Mouse (Mus musculus): ENCODE measurements around the gene Gprc5c. TPM values are rescaled to one million over a fixed set of nuclear protein-coding genes. Genes with fewer than 3 reads are reported as not detected.

Gprc5c gene
- polyA plus RNA-seq, 1 experiment from 2014 or later: 4.4 TPM

- Histone ChIP-seq H3K9me3 (replicated peaks; ENCODE audit: control insufficient read depth, low read length) (no peaks in the 10 kb centered on the region), H3K9ac (ENCODE audit: low read length) (no peak overlapping the region), H3K27ac (ENCODE audit: low read depth, low read length) (no peak overlapping the region), H3K4me2 (ENCODE audit: low read length) (no peak overlapping the region), H3K36me3 (ENCODE audit: control insufficient read depth, insufficient read depth, low read length) (no peaks in the 10 kb centered on the region), H3K4me3 (ENCODE audit: low read depth, low read length) (no peak overlapping the region), H3K27me3 (replicated peaks; ENCODE audit: control insufficient read depth, insufficient read depth, low read length) (peaks cover 52% of the 10 kb centered on the region), H3K4me1 (ENCODE audit: control insufficient read depth, insufficient read depth, low read length) (peaks cover 14% of the 10 kb centered on the region)
- DNase-seq (ENCODE audit: low spot score): no peak
- no peak for ATAC-seq
- 10% methylated on average over 2 of the region's 2 CpGs for WGBS
Measured at GRCm38 (mm10) chr11:114849572-114849971, 1.4 kb upstream of the Gprc5c start.

- H3K36me3 ChIP-seq (ENCODE audit: control insufficient read depth, insufficient read depth, low read length): no peaks in the 10 kb centered on the region
- 17% methylated on average over 5 of the region's 5 CpGs for WGBS
- H3K9ac ChIP-seq (ENCODE audit: low read length): no peak overlapping the region
- H3K4me1 ChIP-seq (ENCODE audit: control insufficient read depth, insufficient read depth, low read length): peaks cover 14% of the 10 kb centered on the region
- ATAC-seq: no peak
- H3K27me3 ChIP-seq (replicated peaks; ENCODE audit: control insufficient read depth, insufficient read depth, low read length): peaks cover 52% of the 10 kb centered on the region
- no peaks in the 10 kb centered on the region for H3K9me3 ChIP-seq (replicated peaks; ENCODE audit: control insufficient read depth, low read length)
- 0 out of 2 replicates have a peak overlapping the region, but pooled peaks have one; percentile 56 for H3K4me3 ChIP-seq (ENCODE audit: low read depth, low read length)
- DNase-seq (ENCODE audit: low spot score): no peak
- H3K4me2 ChIP-seq (ENCODE audit: low read length): peak overlapping the region; percentile 95
- H3K27ac ChIP-seq (ENCODE audit: low read depth, low read length): no peak overlapping the region
Measured at GRCm38 (mm10) chr11:114850066-114850451, 893 bp upstream of the Gprc5c start.

- peaks cover 52% of the 10 kb centered on the region for H3K27me3 ChIP-seq (replicated peaks; ENCODE audit: control insufficient read depth, insufficient read depth, low read length)
- peak; percentile 63 for ATAC-seq
- peak overlapping the region; percentile 56 for H3K4me3 ChIP-seq (ENCODE audit: low read depth, low read length)
Measured at GRCm38 (mm10) chr11:114851269-114851607, 286 bp downstream of the Gprc5c start.

GRCm38 (mm10) chr11:114851608-114852310 lies 807 bp downstream of the Gprc5c start:
- Histone ChIP-seq H3K36me3 (ENCODE audit: control insufficient read depth, insufficient read depth, low read length) (no peaks in the 10 kb centered on the region), H3K9ac (ENCODE audit: low read length) (peak overlapping the region; percentile 59), H3K27me3 (replicated peaks; ENCODE audit: control insufficient read depth, insufficient read depth, low read length) (peaks cover 52% of the 10 kb centered on the region), H3K4me3 (ENCODE audit: low read depth, low read length) (peak overlapping the region; percentile 56), H3K4me2 (ENCODE audit: low read length) (peak overlapping the region; percentile 95), H3K4me1 (ENCODE audit: control insufficient read depth, insufficient read depth, low read length) (peaks cover 14% of the 10 kb centered on the region), H3K9me3 (replicated peaks; ENCODE audit: control insufficient read depth, low read length) (no peaks in the 10 kb centered on the region), H3K27ac (ENCODE audit: low read depth, low read length) (no peak overlapping the region)
- WGBS: under 1% methylated on average over 61 of the region's 65 CpGs
- DNase-seq (ENCODE audit: low spot score) (peak; percentile 51), ATAC-seq (peak; percentile 60)

More at GRCm38 (mm10) chr11:114851269-114851607, 286 bp downstream of the Gprc5c start:
- Histone ChIP-seq H3K4me2 (ENCODE audit: low read length) (peak overlapping the region; percentile 95), H3K27ac (ENCODE audit: low read depth, low read length) (no peak overlapping the region), H3K4me1 (ENCODE audit: control insufficient read depth, insufficient read depth, low read length) (peaks cover 14% of the 10 kb centered on the region), H3K9me3 (replicated peaks; ENCODE audit: control insufficient read depth, low read length) (no peaks in the 10 kb centered on the region), H3K36me3 (ENCODE audit: control insufficient read depth, insufficient read depth, low read length) (no peaks in the 10 kb centered on the region), H3K9ac (ENCODE audit: low read length) (peak overlapping the region; percentile 59)
- WGBS: under 1% methylated on average over 27 of the region's 27 CpGs
- peak; percentile 48 for DNase-seq (ENCODE audit: low spot score)

GRCm38 (mm10) chr11:114852311-114853173 lies 1.6 kb downstream of the Gprc5c start:
- 2% methylated on average over 40 of the region's 40 CpGs for WGBS
- ATAC-seq: no peak; the same call in 1 of the 2 replicates
- DNase-seq (ENCODE audit: low spot score): no peak

GRCm38 (mm10) chr11:114853174-114853838 lies 2.4 kb downstream of the Gprc5c start:
- H3K4me1 ChIP-seq (ENCODE audit: control insufficient read depth, insufficient read depth, low read length): peaks cover 14% of the 10 kb centered on the region
- no peak overlapping the region for H3K27ac ChIP-seq (ENCODE audit: low read depth, low read length)
- ATAC-seq: no peak
- peak overlapping the region; percentile 56 for H3K4me3 ChIP-seq (ENCODE audit: low read depth, low read length)
- WGBS: 25% methylated on average over 7 of the region's 7 CpGs
- no peaks in the 10 kb centered on the region for H3K36me3 ChIP-seq (ENCODE audit: control insufficient read depth, insufficient read depth, low read length)
- peaks cover 52% of the 10 kb centered on the region for H3K27me3 ChIP-seq (replicated peaks; ENCODE audit: control insufficient read depth, insufficient read depth, low read length)
- peak overlapping the region; percentile 95; the same call in 1 of the 2 replicates for H3K4me2 ChIP-seq (ENCODE audit: low read length)
- no peak for DNase-seq (ENCODE audit: low spot score)
- H3K9ac ChIP-seq (ENCODE audit: low read length): no peak overlapping the region
- H3K9me3 ChIP-seq (replicated peaks; ENCODE audit: control insufficient read depth, low read length): no peaks in the 10 kb centered on the region

More at GRCm38 (mm10) chr11:114852311-114853173, 1.6 kb downstream of the Gprc5c start:
- H3K4me2 ChIP-seq (ENCODE audit: low read length): peak overlapping the region; percentile 95
- peaks cover 52% of the 10 kb centered on the region for H3K27me3 ChIP-seq (replicated peaks; ENCODE audit: control insufficient read depth, insufficient read depth, low read length)
- H3K9me3 ChIP-seq (replicated peaks; ENCODE audit: control insufficient read depth, low read length): no peaks in the 10 kb centered on the region
- no peaks in the 10 kb centered on the region for H3K36me3 ChIP-seq (ENCODE audit: control insufficient read depth, insufficient read depth, low read length)
- peak overlapping the region; percentile 56 for H3K4me3 ChIP-seq (ENCODE audit: low read depth, low read length)
- peaks cover 14% of the 10 kb centered on the region for H3K4me1 ChIP-seq (ENCODE audit: control insufficient read depth, insufficient read depth, low read length)
- H3K27ac ChIP-seq (ENCODE audit: low read depth, low read length): no peak overlapping the region
- H3K9ac ChIP-seq (ENCODE audit: low read length): peak overlapping the region; percentile 59

- no peak for DNase-seq (ENCODE audit: low spot score)
- Histone ChIP-seq H3K4me3 (ENCODE audit: low read depth, low read length) (no peak overlapping the region), H3K27me3 (replicated peaks; ENCODE audit: control insufficient read depth, insufficient read depth, low read length) (peaks cover 45% of the 10 kb centered on the region), H3K4me2 (ENCODE audit: low read length) (no peak overlapping the region), H3K36me3 (ENCODE audit: control insufficient read depth, insufficient read depth, low read length) (no peaks in the 10 kb centered on the region), H3K9ac (ENCODE audit: low read length) (no peak overlapping the region), H3K27ac (ENCODE audit: low read depth, low read length) (no peak overlapping the region), H3K4me1 (ENCODE audit: control insufficient read depth, insufficient read depth, low read length) (peaks cover 14% of the 10 kb centered on the region), H3K9me3 (replicated peaks; ENCODE audit: control insufficient read depth, low read length) (no peaks in the 10 kb centered on the region)
- ATAC-seq: no peak
- WGBS: 82% methylated on average over 6 of the region's 6 CpGs
Measured at GRCm38 (mm10) chr11:114854581-114854980, 3.6 kb downstream of the Gprc5c start.

GRCm38 (mm10) chr11:114856125-114856524 lies 5.2 kb downstream of the Gprc5c start:
- Histone ChIP-seq H3K9ac (ENCODE audit: low read length) (no peak overlapping the region), H3K4me2 (ENCODE audit: low read length) (no peak overlapping the region), H3K4me1 (ENCODE audit: control insufficient read depth, insufficient read depth, low read length) (peaks cover 7% of the 10 kb centered on the region), H3K9me3 (replicated peaks; ENCODE audit: control insufficient read depth, low read length) (no peaks in the 10 kb centered on the region), H3K36me3 (ENCODE audit: control insufficient read depth, insufficient read depth, low read length) (no peaks in the 10 kb centered on the region), H3K4me3 (ENCODE audit: low read depth, low read length) (no peak overlapping the region), H3K27me3 (replicated peaks; ENCODE audit: control insufficient read depth, insufficient read depth, low read length) (peaks cover 29% of the 10 kb centered on the region), H3K27ac (ENCODE audit: low read depth, low read length) (no peak overlapping the region)
- 96% methylated on average over 5 of the region's 5 CpGs for WGBS
- ATAC-seq (no peak), DNase-seq (ENCODE audit: low spot score) (no peak)
